Mouse (Mus musculus): Measurements from ENCODE around the gene Entpd2. TPM values are rescaled to one million over a fixed set of nuclear protein-coding genes. Genes with fewer than 3 reads are reported as not detected.

Gene Entpd2
- total RNA-seq, 2 experiments from 2014 or later = 11.5 to 13.1 TPM

- TF ChIP-seq CTCF (IDR thresholded peaks at IDR 0.05) = no peak
- DNase-seq (ENCODE audit: extremely low spot score in 1 of 2, low spot score in 2 of 2) = no peak
- no peak within 1 kb of the TSS for H3K27ac ChIP-seq
- no peak within 1 kb of the TSS for H3K4me3 ChIP-seq
- intact Hi-C loops (cut with DNase I) = no loop called here
Observed at GRCm38 (mm10) chr2:25422587-25423410, 27.1 kb downstream of the Entpd2 start, which contains the start of gene Fut7. Fut7 (plus strand) TSS chr2:25423267.

- intact Hi-C loops (cut with DNase I) = no loop called here
- no peak for TF ChIP-seq CTCF (IDR thresholded peaks at IDR 0.05)
- no peak for DNase-seq (ENCODE audit: extremely low spot score in 1 of 2, low spot score in 2 of 2)
- no peak overlapping the region for H3K4me3 ChIP-seq
- no peak overlapping the region for H3K27ac ChIP-seq
Observed at GRCm38 (mm10) chr2:25423626-25424025, 28.0 kb downstream of the Entpd2 start.

GRCm38 (mm10) chr2:25425481-25425880 is 29.8 kb downstream of the Entpd2 start:
- no peak for TF ChIP-seq CTCF (IDR thresholded peaks at IDR 0.05)
- intact Hi-C loops (cut with DNase I) = loop anchor here (5.0 kb wide), 1 partner anchor 57 kb away; no protein-coding TSS in a partner anchor
- Histone ChIP-seq H3K27ac (no peak overlapping the region), H3K4me3 (no peak overlapping the region)
- DNase-seq (ENCODE audit: extremely low spot score in 1 of 2, low spot score in 2 of 2) = no peak

- Histone ChIP-seq H3K27ac (no peak overlapping the region), H3K4me3 (no peak overlapping the region)
- peak; percentile 54 to 63 for DNase-seq (ENCODE audit: extremely low spot score in 1 of 2, low spot score in 2 of 2)
- intact Hi-C loops (cut with DNase I) = loop anchor here (2.0 to 5.0 kb wide), 2 partner anchors 56 to 126 kb away; no protein-coding TSS in a partner anchor
- peak; percentile 80 for TF ChIP-seq CTCF (IDR thresholded peaks at IDR 0.05)
Observed at GRCm38 (mm10) chr2:25426721-25427191, 31.1 kb downstream of the Entpd2 start.

GRCm38 (mm10) chr2:25427256-25427655 is 31.6 kb downstream of the Entpd2 start:
- no peak for TF ChIP-seq CTCF (IDR thresholded peaks at IDR 0.05)
- no peak overlapping the region for H3K4me3 ChIP-seq
- H3K27ac ChIP-seq = no peak overlapping the region
- intact Hi-C loops (cut with DNase I) = loop anchor here (2.0 to 5.0 kb wide), 2 partner anchors 55 to 126 kb away; no protein-coding TSS in a partner anchor
- DNase-seq (ENCODE audit: extremely low spot score in 1 of 2, low spot score in 2 of 2) = no peak

- intact Hi-C loops (cut with DNase I) = loop anchor here (2.0 to 5.0 kb wide), 3 partner anchors 32 to 72 kb away; partner anchors contain the start of genes C8g, Fbxw5 and Paxx
- H3K27ac ChIP-seq = peak within 1 kb of the TSS; percentile 96
- peak; percentile 98 for TF ChIP-seq CTCF (IDR thresholded peaks at IDR 0.05)
- peak within 1 kb of the TSS; percentile 97 for H3K4me3 ChIP-seq
- DNase-seq (ENCODE audit: extremely low spot score in 1 of 2, low spot score in 2 of 2) = peak; percentile 98
Observed at GRCm38 (mm10) chr2:25428442-25429236, 33.0 kb downstream of the Entpd2 start, which contains the start of gene Abca2. Abca2 (plus strand) TSS chr2:25428703.

- H3K4me3 ChIP-seq = peak overlapping the region; percentile 97
- intact Hi-C loops (cut with DNase I) = loop anchor here (2.0 to 5.0 kb wide), 4 partner anchors 21 to 71 kb away; partner anchors contain the start of genes C8g, Fbxw5 and Paxx
- peak overlapping the region; percentile 96 for H3K27ac ChIP-seq
- DNase-seq (ENCODE audit: extremely low spot score in 1 of 2, low spot score in 2 of 2) = no peak
- TF ChIP-seq CTCF (IDR thresholded peaks at IDR 0.05) = no peak
Observed at GRCm38 (mm10) chr2:25429435-25430180, 33.9 kb downstream of the Entpd2 start.

GRCm38 (mm10) chr2:25430395-25431233 is 34.9 kb downstream of the Entpd2 start:
- intact Hi-C loops (cut with DNase I) = loop anchor here (2.0 kb wide), 1 partner anchor 20 kb away; no protein-coding TSS in a partner anchor
- Histone ChIP-seq H3K27ac (peak overlapping the region; percentile 96), H3K4me3 (peak overlapping the region; percentile 97)
- no peak for TF ChIP-seq CTCF (IDR thresholded peaks at IDR 0.05)
- DNase-seq (ENCODE audit: extremely low spot score in 1 of 2, low spot score in 2 of 2) = no peak

- Histone ChIP-seq H3K27ac (peak overlapping the region; percentile 96), H3K4me3 (peak overlapping the region; percentile 97)
- no peak for TF ChIP-seq CTCF (IDR thresholded peaks at IDR 0.05)
- intact Hi-C loops (cut with DNase I) = loop anchor here (2.0 kb wide), 1 partner anchor 19 kb away; no protein-coding TSS in a partner anchor
- DNase-seq (ENCODE audit: extremely low spot score in 1 of 2, low spot score in 2 of 2) = no peak
Observed at GRCm38 (mm10) chr2:25431308-25431855, 35.7 kb downstream of the Entpd2 start.

Data from left cerebral cortex, adult 2 months (tissue).